Mouse (Mus musculus) heart, adult 2 months (tissue): ENCODE results near the gene Cyp2d10. TPM values are rescaled to one million over a fixed set of nuclear protein-coding genes. Genes with fewer than 3 reads are reported as not detected.

ENCODE experiments used
- DNase-seq, 2 experiments: peaks; one replicate each; pipeline ENCODE4 v3.0.0; 2021
- H3K27ac ChIP-seq: fragments of 200-600 bp; 2 replicates; pipeline ENCODE4 v1.8.1; 2022
- H3K27me3 ChIP-seq: fragments of 200-500 bp; 2 replicates; pipeline ENCODE4 v1.6.1; 2012; ENCODE audit warnings: mild to moderate bottlenecking, low read length, inconsistent platforms, mixed read lengths; ENCODE audit not compliant: control insufficient read depth, insufficient read depth
- H3K36me3 ChIP-seq: fragments of 200-500 bp; 2 replicates; pipeline ENCODE4 v1.6.1; 2012; ENCODE audit warnings: low read length, inconsistent platforms; ENCODE audit not compliant: control insufficient read depth, insufficient read depth
- H3K4me1 ChIP-seq: fragments of 200-500 bp; 2 replicates; pipeline ENCODE4 v1.6.1; 2011; ENCODE audit warnings: low read length; ENCODE audit not compliant: control insufficient read depth, insufficient read depth
- H3K4me3 ChIP-seq: fragments of 200-600 bp; 2 replicates; pipeline ENCODE4 v1.8.1; 2022
- H3K79me2 ChIP-seq: fragments of 200-500 bp; replicated peaks from 2 replicates; pipeline ENCODE4 v1.6.1; 2012; ENCODE audit warnings: mild to moderate bottlenecking, inconsistent platforms, low read length, moderate library complexity, mixed read lengths; ENCODE audit not compliant: control insufficient read depth, insufficient read depth
- H3K9ac ChIP-seq: fragments of 200-500 bp; 2 replicates; pipeline ENCODE4 v1.6.1; 2012; ENCODE audit warnings: low read depth, mild to moderate bottlenecking, control low read depth, inconsistent platforms, low read length, mixed read lengths
- CTCF ChIP-seq: fragments of 200-600 bp; IDR thresholded peaks from 2 replicates; pipeline ENCODE4 v1.8.1; 2022; ENCODE audit warnings: antibody characterized with exemption, mild to moderate bottlenecking, moderate library complexity
- EP300 ChIP-seq: fragments of 200-500 bp; IDR thresholded peaks from 2 replicates; pipeline ENCODE4 v1.6.1; 2011; ENCODE audit warnings: low read depth, low read length, control low read depth; ENCODE audit not compliant: insufficient read depth
- POLR2A ChIP-seq: fragments of 200-500 bp; IDR thresholded peaks from 2 replicates; pipeline ENCODE4 v1.6.1; 2011; ENCODE audit warnings: mild to moderate bottlenecking, low read depth, low read length, control low read depth; ENCODE audit not compliant: insufficient read depth
- WGBS: fragments of 180-500 bp; shearing (Covaris S2); methylation state at CpG from one replicate; pipeline ENCODE4 v1.1.7; 2018; 5-methylcytosine and 5-hydroxymethylcytosine counted together
- intact Hi-C: fragments of 180-260 bp; cut with DNase I; formaldehyde crosslinking; loops from one replicate; pipeline ENCODE4 v1.15.1; 2025
- polyA plus RNA-seq: library from polyadenylated mRNA; depleted of rRNA; stranded (reverse); fragments of >200 nt; gene quantifications from 2 replicates; pipeline ENCODE4 v1.2.3, GENCODE M21; 2012
- total RNA-seq, 2 experiments: library from RNA; stranded (reverse); gene quantifications; 2 replicates each; pipeline ENCODE4 v1.2.3; 2021

Cyp2d10 gene
- total and polyA plus RNA-seq, 3 experiments: 0.08 to 0.34 (median 0.26) TPM

GRCm38 (mm10) chr15:82378261-82379180 is 28.5 kb downstream of the Cyp2d10 start:
- Histone ChIP-seq H3K36me3 (peaks cover 3% of the 10 kb centered on the region), H3K4me3 (peak overlapping the region; percentile 60), H3K9ac (peak overlapping the region; percentile 34), H3K27me3 (no peaks in the 10 kb centered on the region), H3K4me1 (peaks cover 20% of the 10 kb centered on the region), H3K79me2 (no peaks in the 10 kb centered on the region), H3K27ac (peak overlapping the region; percentile 99)
- DNase-seq: peak; percentile 33 to 54
- intact Hi-C loops: no loop called here
- WGBS: 46% methylated on average over 15 of the region's 15 CpGs
- no peak for TF ChIP-seq CTCF
- no peak for TF ChIP-seq POLR2A
- TF ChIP-seq EP300: no peak

DNA sequence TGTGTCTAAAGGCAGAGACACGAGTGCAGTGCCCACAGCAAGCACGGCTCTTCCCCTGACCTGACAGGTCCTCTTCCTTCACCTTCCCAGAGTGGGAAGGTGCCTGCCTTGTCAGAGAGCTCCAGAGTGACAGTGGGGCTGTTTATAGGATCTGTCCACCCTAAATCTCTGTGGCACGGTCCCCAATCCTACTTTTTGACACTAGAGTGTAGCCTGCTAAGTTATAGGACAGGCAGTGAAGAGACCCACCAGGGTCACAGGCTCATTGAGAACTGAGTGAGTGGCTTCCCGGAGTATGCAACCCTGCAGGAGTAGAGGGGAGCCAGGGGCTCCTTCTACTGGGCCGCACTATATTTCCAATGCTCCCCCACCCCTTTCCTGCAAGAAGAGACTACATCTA is 29.3 kb downstream of the Cyp2d10 start:
- H3K79me2 ChIP-seq: no peaks in the 10 kb centered on the region
- H3K4me3 ChIP-seq: peak overlapping the region; percentile 11; the same call in 1 of the 2 replicates
- no peak for TF ChIP-seq POLR2A
- TF ChIP-seq EP300: no peak
- no peak for TF ChIP-seq CTCF
- DNase-seq: no peak
- peak overlapping the region; percentile 99 for H3K27ac ChIP-seq
- peaks cover 20% of the 10 kb centered on the region for H3K4me1 ChIP-seq
- peaks cover 3% of the 10 kb centered on the region for H3K36me3 ChIP-seq
- H3K27me3 ChIP-seq: no peaks in the 10 kb centered on the region
- H3K9ac ChIP-seq: peak overlapping the region; percentile 13
- WGBS: 58% methylated on average over 5 of the region's 5 CpGs
- intact Hi-C loops: loop anchor here (2.0 kb wide), 1 partner anchor 19 kb away; no protein-coding TSS in a partner anchor

GRCm38 (mm10) chr15:82376393-82377138 is 30.4 kb downstream of the Cyp2d10 start:
- WGBS: 35% methylated on average over 17 of the region's 17 CpGs
- H3K27ac ChIP-seq: peak overlapping the region; percentile 99
- H3K4me3 ChIP-seq: peak overlapping the region; percentile 17; the same call in 1 of the 2 replicates
- H3K27me3 ChIP-seq: no peaks in the 10 kb centered on the region
- peak; percentile 54; the same call in 1 of the 2 replicates for TF ChIP-seq POLR2A
- TF ChIP-seq CTCF: no peak
- peak; percentile 97 for TF ChIP-seq EP300
- H3K4me1 ChIP-seq: peaks cover 20% of the 10 kb centered on the region
- no peaks in the 10 kb centered on the region for H3K79me2 ChIP-seq
- intact Hi-C loops: loop anchor here (2.0 kb wide), 1 partner anchor 18 kb away; no protein-coding TSS in a partner anchor
- peak; percentile 69 to 86 for DNase-seq
- peak overlapping the region; percentile 47 for H3K9ac ChIP-seq
- peaks cover 3% of the 10 kb centered on the region for H3K36me3 ChIP-seq

GRCm38 (mm10) chr15:82375855-82376254 is 31.1 kb downstream of the Cyp2d10 start:
- peak overlapping the region; percentile 17; the same call in 1 of the 2 replicates for H3K4me3 ChIP-seq
- peak overlapping the region; percentile 99 for H3K27ac ChIP-seq
- H3K4me1 ChIP-seq: peaks cover 18% of the 10 kb centered on the region
- H3K79me2 ChIP-seq: no peaks in the 10 kb centered on the region
- 78% methylated on average over 9 of the region's 9 CpGs for WGBS
- peak overlapping the region; percentile 47 for H3K9ac ChIP-seq
- peaks cover 3% of the 10 kb centered on the region for H3K36me3 ChIP-seq
- DNase-seq: no peak
- no peak for TF ChIP-seq POLR2A
- no peak for TF ChIP-seq CTCF
- no peak for TF ChIP-seq EP300
- H3K27me3 ChIP-seq: no peaks in the 10 kb centered on the region
- intact Hi-C loops: loop anchor here (2.0 kb wide), 1 partner anchor 17 kb away; no protein-coding TSS in a partner anchor

GRCm38 (mm10) chr15:82374437-82374836 is 32.6 kb downstream of the Cyp2d10 start:
- no peak for DNase-seq
- TF ChIP-seq EP300 (no peak), POLR2A (no peak), CTCF (no peak)
- intact Hi-C loops: no loop called here

GRCm38 (mm10) chr15:82372991-82373390 is 34.0 kb downstream of the Cyp2d10 start:
- Histone ChIP-seq H3K27ac (no peak overlapping the region), H3K79me2 (no peaks in the 10 kb centered on the region), H3K4me3 (no peak overlapping the region), H3K9ac (no peak overlapping the region), H3K4me1 (peaks cover 15% of the 10 kb centered on the region), H3K36me3 (peaks cover 6% of the 10 kb centered on the region), H3K27me3 (no peaks in the 10 kb centered on the region)
- intact Hi-C loops: no loop called here
- 84% methylated on average over 5 of the region's 5 CpGs for WGBS
- no peak for DNase-seq
- TF ChIP-seq EP300: no peak
- no peak for TF ChIP-seq CTCF
- TF ChIP-seq POLR2A: no peak

More at GRCm38 (mm10) chr15:82374437-82374836, 32.6 kb downstream of the Cyp2d10 start:
- Histone ChIP-seq H3K79me2 (no peaks in the 10 kb centered on the region), H3K27ac (no peak overlapping the region), H3K27me3 (no peaks in the 10 kb centered on the region), H3K9ac (no peak overlapping the region), H3K36me3 (peaks cover 3% of the 10 kb centered on the region), H3K4me1 (peaks cover 17% of the 10 kb centered on the region), H3K4me3 (no peak overlapping the region)
- WGBS: 91% methylated on average over 5 of the region's 5 CpGs
